ENCODE assay signal across 8 mouse cellular contexts in genomic region chr15:82338593-82339112, GRCm38 (mm10). TPM values are rescaled to one million over a fixed set of nuclear protein-coding genes. Genes with fewer than 3 reads are reported as not detected.
A peak's percentile ranks its signal among the peaks of the same experiment; 100 is the strongest.
DNase-seq lines count a peak whose midpoint lies in the region; ATAC-seq and TF ChIP-seq lines count a peak whose summit lies in the region.

Gene Naga, minus strand, starts transcription at chr15:82338925.
Gene Pheta2, plus strand, starts transcription at chr15:82338942.
Gene Smdt1, plus strand, starts transcription at chr15:82338959.

- no peak for TF ChIP-seq EP300 in lung, postnatal 0 days (IDR thresholded peaks at IDR 0.05)

- H3K4me1 ChIP-seq in hindbrain, embryonic 10.5 days (replicated peaks) = peaks cover 60% of the 10 kb centered on the region
- peaks cover 7% of the 10 kb centered on the region; the same call in 1 of the 2 replicates for H3K4me1 ChIP-seq in lung, postnatal 0 days (ENCODE audit: insufficient read depth, low read depth, low read length)

- under 1% methylated on average over 41 of the region's 41 CpGs for WGBS in hindbrain, embryonic 10.5 days
- WGBS in lung, postnatal 0 days = under 1% methylated on average over 41 of the region's 41 CpGs

- H3K4me2 ChIP-seq in lung, postnatal 0 days (replicated peaks; ENCODE audit: low read depth, low read length) = peak within 1 kb of the TSS; percentile 64

- H3K9me3 ChIP-seq in hindbrain, embryonic 10.5 days = no peaks in the 10 kb centered on the region
- H3K9me3 ChIP-seq in lung, postnatal 0 days (ENCODE audit: low read length) = no peaks in the 10 kb centered on the region

- ATAC-seq in frontal cortex, adult (ENCODE audit: low TSS enrichment) = peak; percentile 98
- peak; percentile 91 for ATAC-seq in lung, postnatal 0 days

- peak within 1 kb of the TSS; percentile 60 for H3K4me3 ChIP-seq in hindbrain, embryonic 10.5 days
- H3K4me3 ChIP-seq in lung, postnatal 0 days (ENCODE audit: low read depth, low read length) = peak within 1 kb of the TSS; percentile 67

- peak; percentile 42; the same call in 1 of the 2 replicates for TF ChIP-seq CTCF in lung, postnatal 0 days (IDR thresholded peaks at IDR 0.05)

- H3K27ac ChIP-seq in hindbrain, embryonic 10.5 days = peak within 1 kb of the TSS; percentile 90
- peak within 1 kb of the TSS; percentile 74 for H3K27ac ChIP-seq in lung, postnatal 0 days (ENCODE audit: low read length)

- DNase-seq in MN1 (ENCODE audit: low spot score) = peak; percentile 94
- DNase-seq in cerebellum, adult 9-10 months = peak; percentile 96
- DNase-seq in hindbrain, embryonic 10.5 days (ENCODE audit: low spot score) = peak; percentile 96
- DNase-seq in layer of hippocampus, adult 9-11 months = peak; percentile 95
- peak; percentile 98 for DNase-seq in lung, postnatal 0 days (ENCODE audit: low spot score)
- peak; percentile 96 for DNase-seq in ovary, postnatal 14 days (ENCODE audit: low spot score)
- DNase-seq in thymus, postnatal 14 days = peak; percentile 97

- H3K36me3 ChIP-seq in hindbrain, embryonic 10.5 days = peaks cover 23% of the 10 kb centered on the region
- H3K36me3 ChIP-seq in lung, postnatal 0 days (ENCODE audit: insufficient read depth, low read length) = peaks cover 21% of the 10 kb centered on the region

- H3K27me3 ChIP-seq in hindbrain, embryonic 10.5 days (ENCODE audit: insufficient read depth, poor library complexity, severe bottlenecking) = peaks cover 32% of the 10 kb centered on the region
- H3K27me3 ChIP-seq in lung, postnatal 0 days (replicated peaks; ENCODE audit: insufficient read depth, low read length) = no peaks in the 10 kb centered on the region

- H3K9ac ChIP-seq in lung, postnatal 0 days (replicated peaks; ENCODE audit: low read depth) = peak within 1 kb of the TSS; percentile 68

RNA-seq across cellular contexts. Expression of gene Naga, which starts in this region (rescaled TPM):
- 20.9 and 24.9 TPM in 2 replicates for polyA plus RNA-seq in hindbrain, embryonic 10.5 days (2016; fragmentation: Nextera tagmentation; extraction: Ambion mirVana)
- polyA plus RNA-seq in lung, postnatal 0 days (2015; fragmentation: Nextera tagmentation; extraction: Ambion mirVana) = 73.0 and 75.4 TPM in 2 replicates

RNA-seq across cellular contexts. Expression of gene Pheta2, which starts in this region (rescaled TPM):
- 4.8 TPM in 2 replicates for polyA plus RNA-seq in hindbrain, embryonic 10.5 days (2016; fragmentation: Nextera tagmentation; extraction: Ambion mirVana)
- polyA plus RNA-seq in lung, postnatal 0 days (2015; fragmentation: Nextera tagmentation; extraction: Ambion mirVana) = 8.4 TPM in 2 replicates

RNA-seq across cellular contexts. Expression of gene Smdt1, which starts in this region (rescaled TPM):
- 269 and 314 TPM in 2 replicates for polyA plus RNA-seq in hindbrain, embryonic 10.5 days (2016; fragmentation: Nextera tagmentation; extraction: Ambion mirVana)
- polyA plus RNA-seq in lung, postnatal 0 days (2015; fragmentation: Nextera tagmentation; extraction: Ambion mirVana) = 241 and 276 TPM in 2 replicates

Comparison
In these comparisons a context has a peak if more than half of its experiments do, and no peak if none do; other contexts are left out.
1. Peak in every context shown above with its lines: DNase-seq, ATAC-seq, H3K4me3 ChIP-seq and H3K27ac ChIP-seq.